Mouse (Mus musculus) T-cell, adult 2 months (primary cell): ENCODE results near the gene Sez6l.

Experiments used
- DNase-seq: peaks from one replicate; pipeline ENCODE4 v3.0.0; 2022; ENCODE audit warnings: low spot score

Gene Sez6l

GRCm38 (mm10) chr5:112576993-112577670 is at the start of gene Sez6l:
Sez6l (minus strand) TSS chr5:112577185.
- DNase-seq = no peak

GRCm38 (mm10) chr5:112625555-112626160 is 48.7 kb upstream of the Sez6l start:
- DNase-seq = no peak

DNA sequence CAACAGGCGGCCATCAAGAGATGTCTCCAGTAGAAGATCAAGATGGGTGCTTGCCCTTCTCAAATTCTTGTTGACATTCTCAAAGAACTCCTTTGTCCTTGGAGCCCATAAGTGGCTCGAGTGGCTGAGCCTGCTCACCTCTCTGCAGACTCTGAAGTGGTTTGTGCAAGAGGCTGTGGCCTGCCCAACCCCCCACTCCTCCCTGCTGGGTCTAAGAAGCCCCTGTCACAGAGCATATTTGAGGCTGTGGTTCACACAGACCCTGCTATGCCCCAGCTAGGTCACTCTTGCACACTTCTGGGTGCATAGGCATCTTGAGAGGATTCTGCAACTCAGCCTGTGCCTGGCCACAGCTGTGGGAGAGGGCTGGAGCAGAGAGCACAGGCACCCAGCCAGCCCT is 46.0 kb upstream of the Sez6l start:
- no peak for DNase-seq

- DNase-seq = no peak
These were observed 43.3 kb upstream of the Sez6l start for GRCm38 (mm10) chr5:112620256-112620655.

GRCm38 (mm10) chr5:112619344-112619743 is 42.4 kb upstream of the Sez6l start:
- no peak for DNase-seq

DNA sequence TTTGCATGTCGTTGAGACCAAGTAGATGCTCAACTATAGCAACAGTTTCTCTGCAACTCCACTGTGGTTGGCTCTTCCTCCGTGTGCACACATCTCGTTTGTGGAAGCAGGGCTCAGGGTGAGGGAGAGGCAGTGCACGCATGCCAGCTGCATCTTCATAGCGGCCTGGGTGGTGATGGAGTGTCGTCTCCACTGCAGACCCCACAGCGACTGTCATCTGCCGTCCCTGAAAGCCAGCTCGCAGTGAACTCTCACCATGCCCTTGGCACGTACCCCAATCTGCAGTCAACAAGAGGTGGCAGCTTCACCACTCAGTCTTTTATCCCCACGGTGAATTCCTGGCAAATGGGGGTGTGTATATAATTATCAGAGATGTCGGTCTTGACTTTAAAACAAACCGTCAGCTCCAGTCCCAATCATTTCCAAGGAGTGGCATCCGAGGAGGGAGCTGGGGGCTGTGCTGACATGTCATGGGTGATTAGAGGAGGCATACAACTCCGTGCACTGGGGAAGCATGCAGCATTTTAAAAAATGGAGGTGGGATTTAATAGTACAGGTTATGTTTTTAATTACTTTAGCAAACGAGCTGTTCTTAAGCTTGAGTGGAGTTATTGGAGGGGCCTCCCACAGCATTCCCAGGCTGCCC is 40.7 kb upstream of the Sez6l start:
- no peak for DNase-seq

- DNase-seq = no peak
These were observed 39.1 kb upstream of the Sez6l start for GRCm38 (mm10) chr5:112615946-112616617.

DNA sequence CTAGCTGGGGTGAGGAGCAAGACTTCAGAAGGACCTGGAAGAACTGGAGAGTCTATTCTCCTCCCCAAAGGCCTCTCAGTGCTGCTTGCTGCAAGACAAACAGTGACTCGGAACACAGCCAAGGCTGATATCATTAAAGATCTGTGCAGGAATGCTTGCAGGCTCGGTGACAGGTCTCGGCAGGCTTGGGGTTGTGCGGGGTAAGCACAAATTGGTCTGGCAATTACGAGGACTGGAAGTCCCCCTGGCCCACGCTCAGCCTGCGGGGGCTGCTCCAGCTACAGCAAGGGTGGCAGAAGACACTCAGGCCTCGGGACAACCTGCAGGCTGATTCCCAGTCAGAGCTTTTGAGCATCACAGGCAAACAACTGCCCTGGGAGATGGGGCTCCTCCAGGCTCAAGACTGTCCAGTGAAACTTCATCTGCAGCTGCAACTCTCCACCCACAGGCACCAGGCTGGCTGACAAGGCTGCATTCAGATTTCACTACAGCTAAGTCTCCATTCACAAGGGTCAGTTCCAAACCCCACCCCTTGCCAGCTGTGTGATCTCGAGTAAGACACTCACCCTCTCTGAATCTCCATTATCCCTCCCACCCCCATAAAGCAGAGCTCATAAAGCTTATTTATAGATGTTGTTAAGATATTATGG is 31.0 kb upstream of the Sez6l start:
- DNase-seq = no peak

DNA sequence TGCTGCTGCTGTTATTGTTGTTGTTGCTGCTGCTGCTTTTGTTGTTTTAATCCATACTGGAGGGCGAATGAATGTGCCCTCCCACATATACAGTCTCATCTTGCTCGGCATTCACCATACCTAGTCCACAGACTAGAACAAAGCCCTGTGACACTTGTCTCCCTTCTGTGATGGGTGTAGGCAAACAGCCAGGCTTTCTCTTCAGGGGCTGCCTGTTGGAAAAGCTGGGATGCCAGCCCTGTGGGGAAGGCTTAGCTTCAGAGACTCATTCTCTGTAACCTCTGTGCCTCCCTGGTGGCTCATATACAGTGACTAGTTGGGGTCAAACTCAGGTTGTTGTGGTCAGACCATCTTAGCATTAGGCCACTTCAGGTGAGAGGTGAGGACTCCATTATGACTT is 30.1 kb upstream of the Sez6l start:
- DNase-seq = no peak

GRCm38 (mm10) chr5:112605371-112605770 is 28.4 kb upstream of the Sez6l start:
- DNase-seq = no peak

- DNase-seq = no peak
These were observed 27.3 kb upstream of the Sez6l start for GRCm38 (mm10) chr5:112604251-112604650.

DNA sequence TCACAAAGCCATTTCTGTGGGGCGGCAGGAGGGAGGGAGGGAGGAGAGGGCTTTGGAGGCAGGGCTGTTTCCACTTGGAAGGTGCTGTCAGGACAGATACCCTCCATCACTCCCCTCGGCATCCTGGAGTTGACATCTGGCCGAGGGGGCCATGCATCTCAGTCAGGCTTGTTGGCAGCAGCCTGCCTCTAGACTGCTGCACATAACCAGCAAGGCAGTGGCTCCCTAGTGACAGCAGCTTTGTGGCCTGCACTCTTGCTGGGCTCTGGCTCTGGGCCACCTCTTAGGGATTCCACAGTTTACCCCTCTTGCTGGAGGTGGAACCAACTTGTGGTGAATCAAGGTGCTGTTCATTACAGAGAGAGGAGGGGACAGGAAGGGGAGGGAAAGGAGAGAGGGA is 26.6 kb upstream of the Sez6l start:
- no peak for DNase-seq

DNA sequence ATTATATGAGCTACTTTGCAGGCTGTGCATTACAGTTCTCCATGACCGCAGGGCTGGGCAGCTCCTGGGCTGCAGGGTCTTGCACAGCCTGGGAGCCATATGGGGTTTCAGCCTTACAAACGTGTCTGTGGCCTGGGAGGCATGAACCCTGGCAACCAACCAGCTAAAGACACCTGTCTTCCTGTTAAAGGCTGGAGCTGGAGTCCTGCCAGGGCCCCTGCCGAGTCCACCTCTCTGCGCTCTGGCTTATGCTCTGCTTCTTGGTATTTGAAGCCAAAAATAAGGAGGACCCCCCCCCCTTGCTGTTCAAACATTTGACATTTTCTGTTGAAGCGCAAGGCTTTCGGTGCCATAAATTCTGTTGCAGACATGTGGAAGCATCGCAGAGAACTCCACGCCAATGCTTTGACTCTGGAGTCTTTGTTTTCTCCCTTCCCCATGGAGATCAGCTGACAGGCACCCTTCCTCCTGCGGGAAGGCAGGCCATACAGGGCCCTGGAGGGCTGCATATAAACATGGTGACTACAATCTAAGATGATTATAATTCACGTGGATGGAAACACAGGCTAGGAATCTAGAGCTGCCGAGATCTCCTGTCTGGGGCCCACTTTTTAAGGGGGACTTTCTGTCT is 23.4 kb upstream of the Sez6l start:
- no peak for DNase-seq

- no peak for DNase-seq
These were observed 22.7 kb upstream of the Sez6l start for GRCm38 (mm10) chr5:112599538-112600308.

DNA sequence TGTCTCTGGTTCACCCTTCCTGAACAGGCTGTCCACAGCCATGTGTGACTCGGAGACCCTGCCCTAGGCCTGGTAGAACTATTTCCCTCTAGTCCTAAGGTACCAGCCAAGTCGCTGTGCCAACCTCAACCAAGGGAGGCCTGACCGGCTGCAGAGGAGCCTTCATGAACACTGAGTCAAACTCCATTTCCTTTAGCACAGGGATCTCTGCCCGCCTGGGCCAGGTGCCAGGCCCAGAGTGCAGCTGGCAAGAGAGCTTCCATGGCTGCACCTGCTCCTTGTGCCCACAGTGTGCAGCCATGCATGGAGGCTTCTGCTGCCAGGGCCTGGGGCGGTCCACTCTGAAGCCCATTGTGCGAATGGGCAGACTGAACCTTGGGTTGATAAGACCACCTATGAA is 20.9 kb upstream of the Sez6l start:
- DNase-seq = no peak

- DNase-seq = no peak
These were observed 20.3 kb upstream of the Sez6l start for GRCm38 (mm10) chr5:112597307-112597706.

DNA sequence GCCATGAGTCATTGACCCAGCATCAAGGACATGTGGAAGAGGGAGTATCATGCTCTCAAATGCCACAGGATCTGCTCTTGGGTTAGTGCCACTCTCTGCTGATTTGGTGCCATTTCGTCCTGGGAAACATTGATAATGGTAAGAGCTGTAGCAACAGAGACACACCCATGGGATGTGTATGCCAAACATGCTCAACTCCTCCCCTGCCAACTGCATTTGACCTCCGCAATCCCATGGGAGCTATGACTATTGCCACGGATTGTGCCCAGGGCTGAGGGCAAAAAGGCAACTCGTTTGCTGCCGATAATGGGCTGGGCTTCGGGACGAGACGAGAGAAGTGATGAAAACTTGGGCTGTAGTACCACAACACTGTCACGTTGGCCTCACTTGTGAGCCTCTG is 19.7 kb upstream of the Sez6l start:
- DNase-seq = no peak

DNA sequence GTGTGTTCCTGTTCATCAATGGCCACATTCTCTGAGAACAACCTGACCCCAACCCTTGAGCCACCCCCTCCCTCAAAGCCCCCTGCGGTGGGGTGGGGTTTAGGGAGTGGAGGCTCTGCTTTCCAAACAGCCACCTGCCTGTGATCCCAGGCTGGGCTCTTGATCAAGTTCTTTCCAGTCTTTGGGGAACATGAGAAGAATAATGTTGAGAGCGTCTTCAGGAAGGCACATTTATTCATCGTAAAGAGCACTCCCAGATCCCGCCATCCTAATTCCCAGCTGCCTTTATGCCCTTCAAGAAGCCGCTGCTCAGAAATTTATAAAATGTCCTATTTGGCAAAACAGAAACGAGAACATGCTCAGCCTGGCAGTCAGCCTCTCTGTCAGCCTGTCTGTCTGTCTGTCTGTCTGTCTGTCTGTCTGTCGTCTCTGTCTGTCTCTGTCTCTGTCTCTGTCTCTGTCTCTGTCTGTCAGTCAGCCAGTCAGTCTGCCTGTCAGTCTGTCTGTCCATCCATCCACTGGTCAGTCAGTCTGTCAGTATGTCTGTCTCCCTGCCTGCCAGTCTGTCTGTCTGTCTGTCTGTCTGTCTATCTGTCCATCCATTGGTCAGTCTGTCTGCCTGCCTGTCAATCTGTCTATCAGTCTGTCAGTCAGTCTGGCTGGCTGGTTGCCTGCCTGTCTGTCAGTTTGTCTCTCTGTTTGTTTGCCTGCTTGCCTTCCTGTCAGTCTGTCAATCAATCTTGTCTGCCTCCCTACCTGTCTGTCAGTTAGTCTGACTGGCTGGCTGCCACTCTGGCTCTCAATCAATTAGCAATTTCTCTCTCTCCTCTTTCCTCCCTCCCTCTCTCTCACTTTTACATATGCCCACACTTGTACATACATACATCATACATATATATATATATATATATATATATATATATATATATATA is 19.0 kb upstream of the Sez6l start:
- DNase-seq = no peak

DNA sequence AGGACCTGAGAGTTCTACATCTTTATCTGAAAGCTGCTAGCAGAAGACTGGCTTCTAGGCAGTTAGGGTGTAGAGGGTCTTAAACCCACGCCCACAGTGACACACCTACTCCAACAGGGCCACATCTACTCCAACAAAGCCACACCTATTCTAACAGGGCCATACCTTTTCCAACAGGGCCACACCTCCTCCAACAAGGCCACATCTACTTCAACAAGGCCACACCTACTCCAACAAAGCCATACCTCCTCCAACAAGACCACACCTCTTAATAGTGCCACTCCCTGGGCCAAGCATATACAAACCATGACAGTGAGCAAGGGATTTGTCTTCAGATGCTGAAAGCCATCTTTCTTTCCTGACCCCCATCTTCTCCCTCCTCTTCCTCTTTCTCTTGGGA is 14.7 kb upstream of the Sez6l start:
- no peak for DNase-seq

GRCm38 (mm10) chr5:112586071-112586470 is 9.1 kb upstream of the Sez6l start:
- no peak for DNase-seq
